Mouse (Mus musculus): Measurements from ENCODE around the gene Zfp113. TPM values are rescaled to one million over a fixed set of nuclear protein-coding genes. Genes with fewer than 3 reads are reported as not detected.

Gene Zfp113
- polyA plus RNA-seq (2012; rRNA removed), result 3.0 TPM in 2 replicates

DNA sequence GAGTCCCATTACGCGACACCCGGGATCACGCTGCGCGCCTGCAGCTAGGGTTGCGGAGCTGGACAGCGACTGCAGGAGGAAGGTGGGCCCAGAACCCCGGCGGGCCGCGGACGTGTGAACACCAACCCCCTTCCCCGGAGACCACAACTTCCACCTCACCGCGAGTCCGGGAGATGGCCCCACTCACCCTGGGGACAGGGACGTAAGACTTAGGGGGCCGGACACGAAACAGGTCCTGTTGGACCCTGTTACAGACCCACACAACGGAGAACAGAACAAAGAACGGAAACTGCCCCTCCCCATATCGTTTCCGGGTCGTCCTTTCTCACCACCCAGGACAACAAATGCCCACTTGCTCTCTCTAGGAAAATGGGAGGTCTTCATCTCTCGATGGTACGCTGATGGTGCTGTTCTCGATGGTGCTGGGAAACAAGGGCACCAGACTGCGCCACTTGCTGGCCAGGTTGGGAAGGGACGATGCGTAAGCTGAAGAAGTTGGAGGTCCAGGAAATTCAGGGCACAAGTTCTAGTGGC is at the start of gene Zfp113:
Zfp113 (minus strand) TSS at position 302 of the 534 bp plus-strand sequence.
- WGBS, result under 1% methylated on average over 31 of the region's 31 CpGs
- peak; percentile 93 for DNase-seq (ENCODE audit: low read depth, low spot score)

DNA sequence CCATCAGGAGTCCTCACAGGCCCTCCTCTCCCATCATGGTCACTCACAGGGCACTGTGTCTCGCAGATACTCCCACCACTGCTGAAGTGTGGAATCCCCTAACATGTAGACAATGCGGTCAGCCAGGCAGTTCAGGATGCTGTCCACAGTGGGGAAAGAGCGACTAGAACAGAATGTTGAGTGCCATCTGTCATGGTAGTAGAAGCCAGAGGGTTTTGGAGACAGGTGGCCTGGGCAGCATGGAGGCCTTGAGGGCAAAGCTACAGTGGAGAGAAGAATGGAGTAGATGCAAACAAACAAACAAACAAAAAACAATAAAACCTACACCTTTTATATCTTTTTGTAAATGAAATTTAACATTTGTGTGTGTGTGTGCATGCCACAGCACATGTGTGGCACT is 46.5 kb upstream of the Zfp113 start:
- WGBS, result 93% methylated on average over 3 of the region's 3 CpGs
- no peak for DNase-seq (ENCODE audit: low read depth, low spot score)

DNA sequence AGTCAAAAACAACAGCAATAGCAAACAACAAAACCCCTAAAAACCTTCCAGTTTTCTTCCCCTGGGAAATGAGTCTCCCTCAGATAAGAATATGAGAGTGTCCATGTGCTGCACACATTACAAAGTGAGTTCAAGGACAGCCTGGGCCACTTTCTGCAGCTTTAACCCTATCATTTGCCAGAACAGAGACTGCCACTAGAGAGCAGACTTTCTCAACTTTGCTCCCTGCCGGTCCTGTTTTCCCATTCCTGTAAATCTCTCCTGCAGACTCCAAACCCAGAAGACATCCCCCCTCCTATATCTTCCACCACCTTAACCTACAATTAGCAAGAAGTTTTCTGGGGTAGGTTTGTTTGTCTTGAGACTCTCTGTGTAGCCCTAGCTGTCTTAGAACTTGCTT is 44.0 kb upstream of the Zfp113 start:
- WGBS, result 15% methylated on average over 1 of the region's 1 CpGs
- DNase-seq (ENCODE audit: low read depth, low spot score), result no peak

DNA sequence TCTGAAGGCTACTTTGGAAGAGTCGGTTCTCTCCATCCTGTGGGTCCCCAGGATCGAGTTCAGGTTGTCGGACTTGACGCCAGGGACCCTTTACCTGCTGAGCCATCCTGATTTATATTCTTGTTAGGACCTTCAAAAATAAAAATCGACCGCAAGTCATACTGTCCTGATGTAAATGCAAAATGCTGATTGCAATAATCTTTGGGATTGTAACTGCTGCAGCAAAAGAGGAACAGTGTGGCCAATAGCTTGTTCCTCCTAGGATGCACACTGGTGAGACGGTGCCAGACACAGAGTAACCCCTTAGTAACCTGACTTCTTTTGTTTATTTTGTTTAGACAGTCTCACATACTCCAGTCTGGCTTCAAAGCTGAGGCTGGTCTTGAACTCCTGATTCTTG is 39.9 kb upstream of the Zfp113 start:
- 79% methylated on average over 7 of the region's 7 CpGs for WGBS

DNA sequence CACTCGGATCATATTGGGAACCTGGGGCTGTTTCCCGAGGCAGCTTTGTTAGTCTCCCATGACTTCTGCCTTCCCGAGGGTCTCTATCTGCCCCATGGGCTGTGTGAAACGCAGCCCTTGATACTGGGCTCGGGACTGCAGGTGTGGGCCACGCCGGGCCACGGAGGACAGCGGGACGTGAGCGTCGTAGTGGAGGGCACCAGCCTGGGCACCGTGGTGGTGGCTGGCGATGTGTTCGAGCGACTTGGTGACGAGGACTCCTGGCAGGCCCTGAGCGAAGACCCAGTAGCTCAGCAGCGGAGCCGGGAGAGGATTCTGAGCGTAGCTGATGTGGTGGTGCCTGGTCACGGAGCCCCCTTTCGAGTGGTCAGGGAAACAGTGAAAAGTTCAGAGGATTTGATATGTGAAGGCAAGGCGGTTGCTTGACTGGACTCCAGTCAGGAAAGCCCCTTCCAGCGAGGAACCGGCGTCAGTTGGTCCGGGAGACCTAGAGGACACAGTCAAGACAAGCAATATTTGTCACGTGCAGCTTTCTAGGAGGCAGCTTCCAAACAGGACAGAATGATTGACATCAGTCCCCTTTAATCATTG is 39.3 kb upstream of the Zfp113 start:
- no peak for DNase-seq (ENCODE audit: low read depth, low spot score)
- WGBS, result 8% methylated on average over 29 of the region's 29 CpGs

More for the DNA sequence above, 39.9 kb upstream of the Zfp113 start:
- DNase-seq (ENCODE audit: low read depth, low spot score), result no peak

DNA sequence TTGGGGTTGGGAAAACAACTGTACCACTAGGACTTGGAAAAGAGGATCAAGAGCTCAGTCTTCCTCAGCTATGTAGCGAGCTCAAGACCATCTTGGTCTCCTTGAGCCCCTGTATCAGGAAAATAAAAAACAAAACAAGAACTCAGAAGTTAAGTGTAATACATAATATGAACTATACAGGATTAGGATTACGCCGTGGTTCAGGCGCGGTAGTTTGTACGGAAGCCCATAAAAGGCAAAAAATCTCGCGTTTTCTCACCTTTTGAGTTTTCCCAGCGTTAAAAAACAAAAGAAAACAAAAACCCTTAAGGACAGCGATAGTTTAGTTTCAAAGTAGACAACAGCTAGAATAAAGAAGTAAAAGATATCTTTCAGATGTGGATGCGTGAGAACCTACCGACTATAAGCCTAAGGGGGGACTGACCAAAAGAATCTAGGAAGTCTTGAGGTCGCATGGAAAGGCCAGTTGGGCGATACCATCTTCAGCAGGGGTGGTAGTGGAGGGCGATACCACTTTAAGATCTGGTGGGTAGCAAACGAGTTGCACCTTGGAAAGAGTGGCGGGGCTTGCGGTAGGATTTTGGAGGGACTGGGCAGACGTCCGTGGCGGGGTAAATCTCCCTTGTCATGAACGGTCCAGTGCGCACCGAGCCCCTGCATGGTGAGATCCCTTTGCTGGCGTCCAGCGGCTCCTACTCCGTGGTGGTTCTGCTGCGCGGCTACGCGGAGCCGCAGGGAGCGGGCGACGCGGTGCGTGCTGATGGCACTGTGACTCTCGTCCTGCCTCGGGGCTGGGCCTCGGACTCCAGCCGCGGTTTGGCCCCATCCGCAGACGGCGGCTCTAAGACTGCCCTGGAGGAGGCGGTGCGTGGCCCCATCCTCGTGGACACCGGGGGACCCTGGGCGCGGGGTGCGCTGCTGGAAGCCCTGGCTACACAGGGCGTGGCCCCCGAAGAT is 38.5 kb upstream of the Zfp113 start, which contains the start of gene Mblac1:
Mblac1 (plus strand) TSS at position 544 of the 957 bp plus-strand sequence.
- WGBS, result 3% methylated on average over 54 of the region's 54 CpGs
- peak; percentile 60 for DNase-seq (ENCODE audit: low read depth, low spot score)

DNA sequence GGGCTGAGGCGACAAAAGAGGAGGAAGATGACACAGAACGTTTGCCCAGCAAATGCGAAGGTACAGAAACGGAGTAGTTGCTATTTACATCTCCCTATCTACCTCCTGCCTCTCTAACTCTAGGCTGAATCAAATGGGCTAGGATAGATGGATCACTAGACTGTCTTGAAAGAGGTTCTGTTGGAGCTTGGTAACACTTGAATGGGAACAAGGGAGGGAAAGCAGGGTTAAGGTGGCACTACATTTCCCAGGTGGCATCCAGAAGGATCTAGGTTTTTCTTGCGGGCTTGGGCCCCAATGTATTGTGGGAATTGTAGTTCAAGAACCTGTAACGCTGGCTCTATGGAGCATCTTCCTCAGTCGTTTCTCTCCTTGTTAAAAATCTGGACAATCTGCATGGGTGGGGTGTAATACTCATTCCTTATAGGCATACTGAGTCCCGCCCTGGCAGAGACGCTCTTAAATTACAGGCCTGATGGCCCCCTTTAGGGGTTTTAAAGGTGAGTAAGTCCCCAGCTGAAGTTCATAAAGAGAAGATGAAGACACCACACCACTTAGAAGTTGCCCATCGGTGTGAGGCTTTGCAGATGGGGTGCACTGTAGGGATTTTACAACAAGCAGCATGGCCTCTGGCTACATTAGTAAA is 32.2 kb upstream of the Zfp113 start:
- peak; percentile 58 for DNase-seq (ENCODE audit: low read depth, low spot score)
- under 1% methylated on average over 10 of the region's 10 CpGs for WGBS

DNA sequence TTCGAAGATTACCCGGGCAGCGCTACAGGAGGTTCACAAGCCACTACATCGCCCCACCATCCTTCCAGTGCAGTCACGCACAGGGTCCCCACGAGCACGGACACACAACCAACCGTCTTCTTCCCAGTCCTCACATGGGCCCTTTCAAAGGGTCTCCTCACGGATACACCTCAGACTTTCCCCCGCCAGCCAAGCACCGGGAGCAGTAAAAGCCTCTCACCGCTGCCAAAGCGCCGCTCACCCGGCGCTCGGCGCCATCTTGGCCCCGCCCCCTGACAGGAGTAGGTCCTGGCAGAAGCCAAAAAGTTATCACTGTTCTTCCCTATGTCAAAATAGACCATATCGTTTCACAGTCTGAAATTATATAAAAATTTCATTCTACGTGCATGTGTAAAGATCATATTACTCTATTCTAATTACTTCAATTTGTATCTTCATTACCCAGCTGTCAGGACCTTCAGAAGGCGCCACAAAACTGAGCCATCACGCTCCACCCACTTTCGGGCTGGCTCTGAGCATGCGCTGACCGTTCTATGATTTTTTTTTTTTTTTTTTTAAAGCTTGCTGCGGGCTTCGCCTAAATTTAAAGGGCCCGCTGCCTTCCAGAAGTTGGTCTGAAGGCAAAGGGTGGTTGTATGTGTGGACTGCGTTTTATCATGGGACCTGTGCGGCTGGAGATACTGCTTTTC is 31.6 kb upstream of the Zfp113 start, which contains the start of the genes Taf6 and Cnpy4:
Taf6 (minus strand) TSS at position 502 of the 689 bp plus-strand sequence.
Cnpy4 (plus strand) TSS at position 536 of the 689 bp plus-strand sequence.
- peak; percentile 64 for DNase-seq (ENCODE audit: low read depth, low spot score)
- WGBS, result under 1% methylated on average over 31 of the region's 31 CpGs

DNA sequence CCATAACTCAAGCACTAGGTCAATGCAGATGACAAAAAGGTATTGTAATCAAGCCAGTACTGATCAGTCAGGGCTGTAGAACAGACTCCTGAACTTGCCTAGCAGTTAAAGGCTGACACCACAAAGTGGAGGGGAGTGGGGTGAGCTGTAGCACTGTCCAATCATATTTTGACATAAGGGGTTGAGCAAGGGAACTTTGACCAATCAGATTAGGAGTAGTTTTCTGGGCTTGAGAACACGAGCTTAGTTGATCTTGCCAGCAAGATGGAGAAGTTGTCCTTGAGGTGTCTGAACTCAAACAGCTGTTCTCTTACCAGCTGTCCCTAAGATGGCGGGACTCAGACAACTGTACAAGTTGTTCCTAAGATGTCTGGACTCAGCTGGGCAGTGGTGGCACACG is 17.7 kb upstream of the Zfp113 start:
- DNase-seq (ENCODE audit: low read depth, low spot score), result no peak
- 68% methylated on average over 3 of the region's 3 CpGs for WGBS

DNA sequence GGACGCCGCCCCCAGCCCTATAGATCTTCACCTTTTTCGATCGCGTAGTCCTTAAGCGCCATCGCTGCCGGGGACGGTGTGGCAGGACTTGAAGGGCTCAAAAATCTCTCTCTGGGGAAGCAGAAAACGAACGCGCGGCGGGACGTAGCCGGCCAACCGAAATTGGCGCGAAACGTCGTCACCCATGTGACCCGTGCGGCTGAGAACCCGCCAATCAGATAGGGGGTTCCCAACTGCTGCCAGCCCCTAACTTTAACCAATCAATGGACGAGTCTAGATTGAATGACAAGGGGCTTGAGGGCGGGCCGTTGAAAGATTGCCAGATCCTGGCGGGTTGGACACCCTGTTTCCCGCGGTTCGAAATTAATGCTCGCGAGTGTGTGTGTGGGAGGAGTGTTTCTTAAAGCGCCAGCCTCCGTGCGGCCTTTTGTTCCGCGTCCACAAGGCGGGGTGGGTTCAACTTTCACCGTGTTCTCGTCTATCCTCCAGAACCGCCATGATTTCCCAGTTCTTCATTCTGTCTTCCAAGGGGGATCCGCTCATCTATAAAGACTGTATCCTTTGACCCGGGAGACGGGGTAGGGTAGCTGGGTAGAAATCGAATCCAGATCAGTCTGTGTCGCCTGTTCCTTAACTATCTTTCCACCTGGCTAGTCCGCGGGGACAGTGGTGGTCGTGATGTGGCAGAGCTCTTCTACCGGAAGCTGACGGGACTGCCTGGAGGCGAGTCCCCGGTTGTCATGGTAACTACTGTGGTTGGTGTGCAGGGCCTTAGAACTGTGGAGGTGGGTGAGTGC is 16.3 kb upstream of the Zfp113 start, which contains the start of the genes Ap4m1 and Mcm7:
Ap4m1 (plus strand) TSS at position 308 of the 797 bp plus-strand sequence.
Mcm7 (minus strand) TSS at position 728 of the 797 bp plus-strand sequence.
- WGBS, result under 1% methylated on average over 54 of the region's 54 CpGs

DNA sequence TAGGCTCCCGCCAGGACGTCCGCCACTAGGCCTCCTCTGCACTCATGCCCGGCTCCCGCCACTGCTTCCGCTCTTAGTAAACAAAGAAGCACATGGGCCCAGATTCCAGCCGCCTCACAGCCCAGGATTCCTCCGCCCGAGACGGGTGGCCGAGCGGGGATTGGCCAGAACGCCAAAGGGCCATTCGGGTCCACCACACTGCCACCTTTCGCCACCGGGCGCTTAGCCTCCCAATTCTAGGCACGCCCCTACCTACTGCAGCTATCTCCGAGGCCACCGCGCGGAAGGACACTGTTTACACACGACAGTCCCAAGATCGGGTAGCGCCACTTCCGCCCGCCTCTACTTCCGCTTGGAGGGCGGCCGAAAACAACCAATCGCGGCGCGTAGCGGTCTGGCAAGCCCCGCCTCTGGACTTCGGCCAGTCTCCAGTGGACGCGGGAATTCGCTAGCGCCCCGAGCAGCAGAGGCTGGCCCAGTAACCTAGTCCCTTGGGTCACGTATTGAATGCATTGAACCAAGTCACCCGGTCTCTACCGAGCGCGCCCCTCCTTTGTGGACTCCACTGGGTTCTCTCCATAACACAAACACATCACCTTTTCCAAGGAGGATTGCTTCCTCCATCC is 15.5 kb upstream of the Zfp113 start:
- WGBS, result under 1% methylated on average over 47 of the region's 47 CpGs
- peak; percentile 88 for DNase-seq (ENCODE audit: low read depth, low spot score)

More for the DNA sequence above, 16.3 kb upstream of the Zfp113 start, which contains the start of the genes Ap4m1 and Mcm7:
- DNase-seq (ENCODE audit: low read depth, low spot score), result peak; percentile 98

DNA sequence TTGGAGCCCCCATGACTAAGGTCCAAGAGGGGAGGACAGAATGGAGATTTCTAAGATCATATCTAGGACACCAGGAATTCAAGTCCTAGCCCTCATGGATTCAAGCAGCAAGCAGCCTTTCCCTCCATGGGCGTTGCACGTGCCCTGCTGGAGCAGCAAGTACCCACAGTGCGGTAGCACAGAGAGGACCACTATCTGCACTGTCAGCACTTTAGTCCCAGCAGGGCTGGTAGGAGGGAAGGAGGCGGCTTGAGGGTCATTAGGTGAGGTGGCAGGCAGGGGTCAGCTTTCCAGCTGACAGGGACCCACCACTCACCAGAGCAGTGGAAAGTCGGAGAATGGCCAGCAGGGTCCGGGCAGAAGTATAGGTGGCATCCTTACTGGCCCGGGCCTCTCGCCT is 10.1 kb upstream of the Zfp113 start:
- 87% methylated on average over 8 of the region's 8 CpGs for WGBS
- DNase-seq (ENCODE audit: low read depth, low spot score), result no peak

DNA sequence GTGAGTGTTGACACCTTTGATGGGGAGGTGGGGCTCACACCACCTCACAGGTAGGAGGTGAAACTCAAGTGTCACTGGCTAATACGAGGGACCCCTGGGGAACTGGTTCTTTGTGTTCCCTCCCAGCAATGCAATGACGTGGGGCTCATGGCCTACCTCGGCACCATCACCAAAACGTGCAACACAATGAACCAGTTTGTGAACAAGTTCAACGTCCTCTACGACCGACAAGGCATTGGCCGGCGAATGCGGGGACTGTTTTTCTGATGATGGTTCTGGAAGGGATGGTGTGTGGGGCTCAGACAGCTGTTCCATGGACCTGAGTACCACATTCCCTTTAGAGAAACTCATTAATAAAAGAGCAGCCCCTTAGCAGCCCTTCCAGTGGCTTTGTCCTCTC is 8.1 kb upstream of the Zfp113 start:
- 65% methylated on average over 10 of the region's 10 CpGs for WGBS

DNA sequence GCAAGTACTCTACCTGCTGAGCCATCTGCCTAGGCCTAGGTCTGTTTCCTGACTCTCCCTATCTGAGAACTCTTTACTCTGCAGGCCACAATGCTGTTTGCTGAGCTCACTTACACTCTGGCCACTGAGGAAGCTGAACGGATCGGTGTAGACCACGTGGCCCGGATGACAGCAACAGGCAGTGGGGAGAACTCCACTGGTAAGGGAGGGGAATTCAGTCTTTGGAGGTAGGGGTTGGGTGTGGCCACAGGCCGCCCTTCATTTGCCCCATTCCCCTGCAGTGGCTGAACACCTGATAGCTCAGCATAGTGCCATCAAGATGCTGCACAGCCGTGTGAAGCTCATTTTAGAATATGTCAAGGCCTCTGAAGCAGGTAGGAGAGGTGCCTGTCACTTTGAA is 7.5 kb upstream of the Zfp113 start:
- 59% methylated on average over 6 of the region's 6 CpGs for WGBS
- DNase-seq (ENCODE audit: low read depth, low spot score), result no peak

More for the DNA sequence above, 8.1 kb upstream of the Zfp113 start:
- DNase-seq (ENCODE audit: low read depth, low spot score), result no peak

DNA sequence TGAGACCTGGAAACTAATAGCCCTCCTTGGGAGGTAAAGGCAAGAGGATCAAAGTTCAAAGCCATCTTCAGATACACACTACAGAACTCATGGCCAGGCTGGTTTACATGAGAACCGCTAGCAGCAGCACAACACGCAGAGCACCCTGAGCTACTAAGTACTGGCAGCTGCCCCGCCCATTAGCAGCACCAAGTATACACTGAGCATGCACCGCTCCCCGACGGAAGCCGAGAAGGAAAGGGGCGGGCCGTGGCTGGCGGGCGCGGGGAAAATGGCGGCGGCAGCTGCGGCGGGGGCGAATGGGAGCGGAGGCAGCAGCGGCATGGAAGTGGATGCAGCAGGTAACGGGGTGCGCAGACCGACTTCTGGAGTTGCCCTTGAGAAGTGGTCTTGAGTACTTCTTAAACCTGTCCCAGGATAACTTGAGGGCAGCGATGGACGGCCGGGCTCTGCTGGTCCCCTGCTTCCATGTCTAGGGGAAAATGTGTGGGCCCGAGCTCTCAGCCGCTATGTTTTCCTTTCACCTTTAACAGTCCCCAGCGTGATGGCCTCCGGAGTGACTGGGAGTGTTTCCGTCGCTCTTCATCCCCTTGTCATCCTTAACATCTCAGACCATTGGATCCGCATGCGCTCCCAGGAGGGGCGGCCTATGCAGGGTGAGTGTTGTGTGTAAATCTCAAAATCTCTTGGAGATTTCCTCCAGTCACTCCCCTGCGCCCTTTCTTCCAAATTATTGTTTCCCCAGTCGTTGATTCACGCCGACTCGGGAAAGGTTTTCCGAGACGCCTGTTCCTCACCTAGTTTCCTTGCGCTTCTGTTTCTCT is 5.5 kb upstream of the Zfp113 start, which contains the start of gene Cops6:
Cops6 (plus strand) TSS at position 230 of the 824 bp plus-strand sequence.
- WGBS, result under 1% methylated on average over 42 of the region's 42 CpGs
- peak; percentile 73 for DNase-seq (ENCODE audit: low read depth, low spot score)

DNA sequence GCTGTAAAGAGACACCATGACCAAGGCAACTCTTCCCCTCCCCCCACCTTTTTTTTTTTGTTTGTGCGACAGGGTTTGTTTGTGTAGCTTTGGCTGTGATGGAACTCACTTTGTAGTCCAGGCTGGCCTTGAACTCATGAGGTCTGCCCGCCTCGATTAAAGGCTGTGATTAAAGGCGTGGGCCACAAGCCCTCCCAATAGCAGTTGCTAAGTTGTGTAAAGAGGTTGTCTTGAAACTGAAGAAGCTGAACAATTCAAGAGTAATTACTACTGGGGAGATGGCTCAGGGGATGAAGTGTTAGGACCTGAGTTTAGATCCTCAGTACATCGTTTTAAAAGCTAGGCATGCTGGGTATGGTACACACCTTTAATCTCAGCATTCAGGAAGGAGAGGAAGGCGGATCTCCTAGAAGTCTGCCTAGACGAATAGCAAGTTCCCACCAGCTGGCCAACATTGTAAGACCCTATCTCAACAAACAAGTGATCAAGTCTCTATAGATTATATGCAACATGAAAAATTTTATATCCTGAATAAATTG is 4.7 kb upstream of the Zfp113 start:
- WGBS, result 53% methylated on average over 7 of the region's 7 CpGs
- DNase-seq (ENCODE audit: low read depth, low spot score), result no peak

DNA sequence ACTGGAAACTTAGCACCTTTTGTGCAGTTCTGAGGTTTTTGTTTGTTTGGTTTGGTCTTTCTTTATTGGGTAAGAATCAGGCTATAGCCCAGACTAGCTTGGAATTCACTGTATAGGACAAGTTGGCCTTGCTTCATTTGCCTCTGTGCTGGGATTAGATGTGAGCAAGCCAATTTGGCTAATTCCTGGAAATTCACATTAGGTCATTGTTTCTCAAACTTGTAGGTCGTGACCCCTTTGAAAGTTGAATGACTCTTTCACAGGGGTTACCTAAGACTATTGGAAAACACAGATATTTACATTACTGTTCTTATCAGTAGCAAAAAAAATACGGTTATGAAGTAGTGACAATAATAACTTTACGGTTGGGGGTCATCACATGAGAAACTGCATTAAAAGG is 1.2 kb downstream of the Zfp113 start:
- no peak for DNase-seq (ENCODE audit: low read depth, low spot score)
- WGBS, result 44% methylated on average over 3 of the region's 3 CpGs

Measured in large intestine, adult 2 months (tissue).